Mouse (Mus musculus) kidney, adult 2 months (tissue): Measurements from ENCODE around the gene Mobp.

Experiments used
- CTCF ChIP-seq: fragments of 200-500 bp; conservative IDR thresholded peaks from 2 replicates; pipeline ENCODE4 v1.5.1; 2011; ENCODE audit warnings: low read depth, mild to moderate bottlenecking, control low read depth, low read length, moderate library complexity, mixed read lengths; ENCODE audit not compliant: insufficient read depth, insufficient read length
- POLR2A ChIP-seq: fragments of 200-500 bp; IDR thresholded peaks from one replicate; pipeline ENCODE4 v1.6.1; 2011; ENCODE audit warnings: low read depth, low read length, control low read depth

DNA sequence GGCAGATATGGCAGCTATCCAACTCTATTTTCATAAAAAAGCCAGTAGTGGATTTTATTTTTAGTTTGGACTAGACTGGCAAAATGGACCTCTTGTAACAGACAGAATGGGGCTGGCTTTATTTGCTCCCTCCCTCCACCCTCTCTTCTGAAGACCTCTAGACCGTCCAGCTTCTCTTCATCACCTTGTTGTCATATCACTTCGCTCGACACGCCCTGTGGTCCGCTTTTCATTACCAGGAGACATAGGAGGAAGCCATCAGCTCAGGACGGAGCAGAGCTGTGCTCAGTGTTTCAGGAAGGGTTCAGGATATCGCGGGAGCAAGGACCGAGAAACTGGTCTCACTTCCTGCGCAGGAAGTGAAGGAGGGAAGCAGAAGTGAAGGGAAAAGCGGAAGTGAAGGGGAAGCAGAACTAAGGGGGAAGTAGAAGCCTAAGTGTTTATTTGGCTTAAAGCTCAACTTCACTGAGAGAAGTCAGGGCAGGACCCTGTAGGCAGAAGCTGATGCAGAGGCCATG lies 65.5 kb downstream of the Mobp start:
- TF ChIP-seq POLR2A: no peak
- no peak for TF ChIP-seq CTCF
